Mouse (Mus musculus) intestine, embryonic 15.5 days (tissue): ENCODE data around the gene Fam166a. TPM values are rescaled to one million over a fixed set of nuclear protein-coding genes. Genes with fewer than 3 reads are reported as not detected.

Experiments used
- ATAC-seq: fragments of 200-750 bp; cut with Nextera tagmentation; 2 replicates; pipeline ENCODE4 v1.8.0; 2017; ENCODE audit warnings: moderate TSS enrichment, moderate library complexity
- H3K27ac ChIP-seq: fragments of 300-500 bp; sonication (generic); 2 replicates; pipeline ENCODE4 v1.5.1; 2015; ENCODE audit warnings: mild to moderate bottlenecking, inconsistent platforms
- H3K27me3 ChIP-seq: fragments of 300-500 bp; sonication (generic); replicated peaks from 2 replicates; pipeline ENCODE4 v1.6.1; 2015; ENCODE audit warnings: inconsistent platforms
- H3K36me3 ChIP-seq: fragments of 300-500 bp; sonication (generic); 2 replicates; pipeline ENCODE4 v1.6.1; 2015; ENCODE audit warnings: inconsistent platforms
- H3K4me1 ChIP-seq: fragments of 300-500 bp; sonication (generic); replicated peaks from 2 replicates; pipeline ENCODE4 v1.6.1; 2015; ENCODE audit warnings: inconsistent platforms
- H3K4me2 ChIP-seq: fragments of 300-500 bp; sonication (generic); replicated peaks from 2 replicates; pipeline ENCODE4 v1.6.1; 2015; ENCODE audit warnings: mild to moderate bottlenecking, inconsistent platforms
- H3K4me3 ChIP-seq: fragments of 300-500 bp; sonication (generic); replicated peaks from 2 replicates; pipeline ENCODE4 v1.5.1; 2015; ENCODE audit warnings: inconsistent platforms
- H3K9ac ChIP-seq: fragments of 300-500 bp; sonication (generic); 2 replicates; pipeline ENCODE4 v1.6.1; 2015; ENCODE audit warnings: inconsistent platforms
- H3K9me3 ChIP-seq: fragments of 300-500 bp; sonication (generic); 2 replicates; pipeline ENCODE4 v1.6.1; 2016; ENCODE audit warnings: inconsistent platforms
- WGBS: fragments of 180-500 bp; shearing (Covaris S2); methylation state at CpG from one replicate; pipeline ENCODE4 v1.1.7; 2015; 5-methylcytosine and 5-hydroxymethylcytosine counted together
- polyA plus RNA-seq: library from polyadenylated mRNA; unstranded; fragments of >200 nt; fragmentation: Nextera tagmentation; extraction: Ambion mirVana; gene quantifications from 2 replicates; pipeline ENCODE4 v1.2.1, GENCODE M21; 2015

Gene Fam166a
- polyA plus RNA-seq, 1 experiment from 2014 or later: not detected

GRCm38 (mm10) chr2:25211121-25211670 is 7.3 kb upstream of the Fam166a start, which contains the start of gene Nelfb:
Gene Nelfb (minus strand): TSS chr2:25211489.
- WGBS: under 1% methylated on average over 44 of the region's 44 CpGs
- H3K4me2 ChIP-seq: peak within 1 kb of the TSS; percentile 77
- peaks cover 12% of the 10 kb centered on the region for H3K36me3 ChIP-seq
- H3K9ac ChIP-seq: peak within 1 kb of the TSS; percentile 91
- ATAC-seq: peak; percentile 94
- peaks cover 18% of the 10 kb centered on the region for H3K4me1 ChIP-seq
- H3K27me3 ChIP-seq: no peaks in the 10 kb centered on the region
- H3K9me3 ChIP-seq: no peaks in the 10 kb centered on the region
- peak within 1 kb of the TSS; percentile 92 for H3K4me3 ChIP-seq
- H3K27ac ChIP-seq: peak within 1 kb of the TSS; percentile 95

- Histone ChIP-seq H3K9ac (no peak overlapping the region), H3K4me1 (peaks cover 18% of the 10 kb centered on the region), H3K9me3 (no peaks in the 10 kb centered on the region), H3K27ac (no peak overlapping the region), H3K4me2 (no peak overlapping the region), H3K36me3 (no peaks in the 10 kb centered on the region), H3K27me3 (no peaks in the 10 kb centered on the region), H3K4me3 (no peak overlapping the region)
- no peak for ATAC-seq
- WGBS: 68% methylated on average over 23 of the region's 23 CpGs
Observed at GRCm38 (mm10) chr2:25213266-25213865, 5.2 kb upstream of the Fam166a start.

- Histone ChIP-seq H3K27ac (no peak within 1 kb of the TSS), H3K4me2 (no peak within 1 kb of the TSS), H3K4me3 (no peak within 1 kb of the TSS), H3K9me3 (no peaks in the 10 kb centered on the region), H3K9ac (no peak within 1 kb of the TSS), H3K27me3 (no peaks in the 10 kb centered on the region), H3K4me1 (peaks cover 18% of the 10 kb centered on the region), H3K36me3 (no peaks in the 10 kb centered on the region)
- 63% methylated on average over 3 of the region's 3 CpGs for WGBS
- no peak for ATAC-seq
Observed at GRCm38 (mm10) chr2:25214444-25214843, 4.1 kb upstream of the Fam166a start, which contains the start of gene Stpg3. Gene Stpg3 (minus strand): TSS chr2:25214637.

DNA sequence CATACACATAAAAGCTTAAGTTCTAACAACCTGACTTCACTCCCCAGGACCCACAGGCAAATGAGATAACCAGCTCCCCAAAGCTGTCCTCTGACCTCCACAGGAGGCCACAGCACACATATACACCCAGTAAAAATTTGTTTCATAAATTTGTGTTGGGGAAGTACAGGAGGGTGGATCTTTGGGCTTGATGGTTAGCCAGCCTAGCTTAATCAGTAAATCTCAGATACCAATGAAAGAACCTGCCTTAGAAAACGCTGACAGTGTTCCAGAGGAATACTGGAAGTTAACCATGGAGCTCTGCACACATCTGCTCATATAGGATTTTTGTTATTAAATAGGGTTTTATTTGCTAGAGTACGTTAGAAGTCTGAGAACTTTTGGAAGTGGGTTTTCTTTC is 879 bp upstream of the Fam166a start:
- no peak for ATAC-seq
- no peak overlapping the region for H3K4me3 ChIP-seq
- H3K9me3 ChIP-seq: no peaks in the 10 kb centered on the region
- H3K27ac ChIP-seq: no peak overlapping the region
- 55% methylated on average over 2 of the region's 2 CpGs for WGBS
- no peaks in the 10 kb centered on the region for H3K27me3 ChIP-seq
- H3K4me2 ChIP-seq: no peak overlapping the region
- no peaks in the 10 kb centered on the region for H3K36me3 ChIP-seq
- 0 out of 2 replicates have a peak, but pooled peaks cover 11% of the 10 kb centered on the region for H3K4me1 ChIP-seq
- H3K9ac ChIP-seq: no peak overlapping the region

- Histone ChIP-seq H3K9me3 (no peaks in the 10 kb centered on the region), H3K27ac (no peak overlapping the region), H3K4me2 (no peak overlapping the region), H3K27me3 (no peaks in the 10 kb centered on the region), H3K4me3 (no peak overlapping the region), H3K9ac (no peak overlapping the region), H3K36me3 (no peaks in the 10 kb centered on the region), H3K4me1 (peaks cover 11% of the 10 kb centered on the region)
- WGBS: 74% methylated on average over 5 of the region's 5 CpGs
- ATAC-seq: no peak
Observed at GRCm38 (mm10) chr2:25221331-25221772, 2.8 kb downstream of the Fam166a start.

DNA sequence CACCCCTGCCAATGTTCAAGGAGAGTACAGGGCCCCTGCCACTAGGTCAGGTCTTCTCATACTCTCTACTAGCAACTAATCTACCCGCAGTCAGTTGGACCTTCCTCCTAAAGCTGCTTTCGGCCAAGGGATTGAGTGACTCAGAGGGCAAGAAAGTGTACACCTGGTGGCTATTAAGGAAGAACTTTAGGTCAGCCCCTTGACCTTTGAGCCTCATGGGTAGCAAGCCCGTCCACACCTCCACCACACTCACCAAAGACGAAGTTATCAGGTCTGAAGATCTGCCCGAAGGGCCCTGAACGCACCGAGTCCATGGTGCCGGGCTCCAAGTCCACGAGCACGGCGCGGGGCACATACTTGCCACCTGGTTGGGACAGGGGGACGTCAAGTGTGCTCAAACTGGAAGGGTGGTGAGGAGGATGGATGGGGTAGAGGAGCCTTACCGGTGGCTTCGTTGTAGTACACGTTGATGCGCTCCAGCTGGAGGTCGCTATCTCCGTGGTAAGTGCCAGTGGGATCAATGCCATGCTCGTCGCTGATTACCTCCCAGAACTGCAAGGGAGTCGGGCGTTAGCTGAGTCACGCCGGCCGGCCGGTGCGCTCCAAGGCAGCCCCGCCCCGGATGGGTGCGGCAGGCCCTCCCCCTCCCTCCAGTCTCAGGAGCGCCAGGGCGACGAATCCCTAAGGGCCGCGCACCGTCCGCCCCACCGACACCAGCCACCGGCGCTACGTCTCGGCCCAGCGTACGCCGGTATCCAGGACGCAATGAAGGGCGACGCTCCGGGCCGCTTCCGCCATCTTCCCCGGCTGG is 5.3 kb downstream of the Fam166a start:
- H3K27me3 ChIP-seq: no peaks in the 10 kb centered on the region
- no peaks in the 10 kb centered on the region for H3K9me3 ChIP-seq
- H3K27ac ChIP-seq: peak overlapping the region; percentile 98
- peak overlapping the region; percentile 79 for H3K4me2 ChIP-seq
- peak overlapping the region; percentile 96 for H3K4me3 ChIP-seq
- no peaks in the 10 kb centered on the region for H3K36me3 ChIP-seq
- H3K4me1 ChIP-seq: peaks cover 12% of the 10 kb centered on the region
- H3K9ac ChIP-seq: peak overlapping the region; percentile 91
- WGBS: 2% methylated on average over 53 of the region's 53 CpGs
- peak; percentile 73 for ATAC-seq

- Histone ChIP-seq H3K4me1 (peaks cover 17% of the 10 kb centered on the region), H3K9me3 (no peaks in the 10 kb centered on the region), H3K9ac (peak within 1 kb of the TSS; percentile 91), H3K27ac (peak within 1 kb of the TSS; percentile 98), H3K36me3 (no peaks in the 10 kb centered on the region), H3K4me3 (peak within 1 kb of the TSS; percentile 96), H3K4me2 (peak within 1 kb of the TSS; percentile 79), H3K27me3 (no peaks in the 10 kb centered on the region)
- 0% methylated on average over 17 of the region's 17 CpGs for WGBS
- ATAC-seq: no peak
Observed at GRCm38 (mm10) chr2:25224492-25224765, 5.9 kb downstream of the Fam166a start, which contains the start of gene Tubb4b. Gene Tubb4b (minus strand): TSS chr2:25224702.

- H3K4me3 ChIP-seq: peak overlapping the region; percentile 96
- H3K36me3 ChIP-seq: no peaks in the 10 kb centered on the region
- ATAC-seq: peak; percentile 95
- peak overlapping the region; percentile 52 for H3K4me2 ChIP-seq
- H3K4me1 ChIP-seq: peaks cover 17% of the 10 kb centered on the region
- H3K9me3 ChIP-seq: no peaks in the 10 kb centered on the region
- peak overlapping the region; percentile 58 for H3K9ac ChIP-seq
- H3K27me3 ChIP-seq: no peaks in the 10 kb centered on the region
- H3K27ac ChIP-seq: peak overlapping the region; percentile 98
- 2% methylated on average over 41 of the region's 41 CpGs for WGBS
Observed at GRCm38 (mm10) chr2:25224766-25225752, 6.5 kb downstream of the Fam166a start.

- no peak for ATAC-seq
- H3K4me3 ChIP-seq: peak overlapping the region; percentile 96; the same call in 1 of the 2 replicates
- H3K4me2 ChIP-seq: peak overlapping the region; percentile 52
Observed at GRCm38 (mm10) chr2:25225811-25226379, 7.3 kb downstream of the Fam166a start.

GRCm38 (mm10) chr2:25226864-25227263 is 8.3 kb downstream of the Fam166a start:
- 78% methylated on average over 5 of the region's 5 CpGs for WGBS

More at GRCm38 (mm10) chr2:25225811-25226379, 7.3 kb downstream of the Fam166a start:
- 76% methylated on average over 8 of the region's 8 CpGs for WGBS
- Histone ChIP-seq H3K27me3 (0 out of 2 replicates have a peak, but pooled peaks cover 3% of the 10 kb centered on the region), H3K9me3 (no peaks in the 10 kb centered on the region), H3K4me1 (peaks cover 17% of the 10 kb centered on the region), H3K27ac (peak overlapping the region; percentile 98), H3K9ac (peak overlapping the region; percentile 58; the same call in 1 of the 2 replicates), H3K36me3 (no peaks in the 10 kb centered on the region)

GRCm38 (mm10) chr2:25227406-25227805 is 8.9 kb downstream of the Fam166a start:
- no peak overlapping the region for H3K27ac ChIP-seq

More at GRCm38 (mm10) chr2:25226864-25227263, 8.3 kb downstream of the Fam166a start:
- Histone ChIP-seq H3K4me2 (no peak overlapping the region), H3K36me3 (no peaks in the 10 kb centered on the region), H3K9me3 (no peaks in the 10 kb centered on the region), H3K27me3 (0 out of 2 replicates have a peak, but pooled peaks cover 6% of the 10 kb centered on the region), H3K4me1 (peaks cover 16% of the 10 kb centered on the region), H3K4me3 (no peak overlapping the region), H3K27ac (no peak overlapping the region), H3K9ac (no peak overlapping the region)
- no peak for ATAC-seq

More at GRCm38 (mm10) chr2:25227406-25227805, 8.9 kb downstream of the Fam166a start:
- Histone ChIP-seq H3K4me3 (no peak overlapping the region), H3K27me3 (0 out of 2 replicates have a peak, but pooled peaks cover 6% of the 10 kb centered on the region), H3K9ac (no peak overlapping the region), H3K9me3 (no peaks in the 10 kb centered on the region), H3K4me1 (peaks cover 15% of the 10 kb centered on the region), H3K36me3 (no peaks in the 10 kb centered on the region), H3K4me2 (no peak overlapping the region)
- ATAC-seq: no peak
- 88% methylated on average over 4 of the region's 4 CpGs for WGBS
